8 mouse cellular contexts compared by ENCODE assay signal in the genomic region with DNA sequence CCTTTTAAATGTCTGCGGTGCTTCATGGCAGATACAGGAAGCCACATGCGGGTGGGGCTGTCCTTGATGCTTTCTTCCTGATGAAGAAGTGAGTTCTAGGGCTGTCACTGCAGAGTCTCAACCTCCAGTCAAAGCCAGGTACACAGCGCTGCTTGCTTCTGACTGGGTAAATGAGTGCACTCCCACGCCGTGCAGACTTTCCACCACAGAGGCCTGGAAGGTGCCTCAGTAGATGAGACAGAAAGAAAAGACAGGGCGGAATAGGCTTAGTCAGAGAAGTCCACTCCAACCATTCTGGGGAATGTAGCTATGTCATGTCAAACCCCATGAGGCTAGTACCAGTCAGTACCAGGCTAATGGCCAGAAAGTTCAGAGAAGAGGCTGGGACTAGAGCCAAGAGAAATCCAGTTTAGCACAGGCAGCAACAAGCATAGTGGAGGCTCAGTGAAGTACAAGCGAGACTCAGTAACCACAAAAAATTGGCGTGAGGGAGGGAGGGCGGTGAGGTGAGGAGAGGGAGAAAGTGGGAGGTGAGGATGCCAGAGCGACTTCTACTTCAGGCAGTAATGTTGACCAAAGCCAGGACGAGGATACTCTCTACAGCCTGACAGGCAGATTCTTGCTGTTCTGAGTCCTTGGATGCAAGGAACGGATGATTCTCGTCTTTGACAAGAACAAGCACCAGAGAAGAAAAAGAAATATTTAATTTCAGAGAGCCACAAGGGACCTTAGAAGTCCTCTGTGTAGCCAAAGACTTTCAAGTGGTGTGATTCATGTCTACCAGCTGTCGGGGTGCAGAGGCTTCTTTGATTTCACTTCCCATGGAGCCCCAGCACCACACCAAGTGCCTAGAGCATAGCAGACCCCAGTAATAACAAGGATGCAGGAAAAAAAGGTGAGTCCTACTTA.
A peak's percentile ranks its signal among the peaks of the same experiment; 100 is the strongest.
DNase-seq lines count a peak whose midpoint lies in the region; ATAC-seq lines count a peak whose summit lies in the region.

No protein-coding gene starts in this region.

- no peaks in the 10 kb centered on the region for H3K27me3 ChIP-seq in lung, embryonic 16.5 days (ENCODE audit: control insufficient read depth, insufficient read depth, low read depth, low read length)

- peak overlapping the region; percentile 49 for H3K27ac ChIP-seq in lung, embryonic 16.5 days (ENCODE audit: low read length)

- H3K4me1 ChIP-seq in lung, embryonic 16.5 days (replicated peaks; ENCODE audit: control insufficient read depth, insufficient read depth, low read length), result peaks cover 6% of the 10 kb centered on the region; the same call in 1 of the 2 replicates

- H3K9me3 ChIP-seq in lung, embryonic 16.5 days (ENCODE audit: control insufficient read depth, low read length), result no peaks in the 10 kb centered on the region

- no peak overlapping the region for H3K4me2 ChIP-seq in lung, embryonic 16.5 days (ENCODE audit: low read depth, low read length)

- no peak for DNase-seq in frontal cortex, postnatal 10 days (ENCODE audit: low spot score in 2 of 2)
- peak; percentile 49 for DNase-seq in right cerebral cortex, adult 18-20 months
- DNase-seq in right cerebral cortex, postnatal 14 days, result no peak
- peak; percentile 45 to 67 for DNase-seq in heart, postnatal 10 days
- DNase-seq in thymus, postnatal 4 days, result peak; percentile 52
- no peak for DNase-seq in spleen, adult 18-20 months

- no peak overlapping the region for H3K4me3 ChIP-seq in lung, embryonic 16.5 days (ENCODE audit: low read length)

- peak; percentile 84 for ATAC-seq in frontal cortex, adult (ENCODE audit: low TSS enrichment)
- peak; percentile 81 for ATAC-seq in lung, embryonic 16.5 days (ENCODE audit: low read depth)

- no peaks in the 10 kb centered on the region for H3K36me3 ChIP-seq in lung, embryonic 16.5 days (ENCODE audit: control insufficient read depth, insufficient read depth, low read length)

- H3K9ac ChIP-seq in lung, embryonic 16.5 days (ENCODE audit: low read length), result no peak overlapping the region

- 45% methylated on average over 14 of the region's 14 CpGs for WGBS in lung, embryonic 16.5 days

- intact Hi-C loops in heart, postnatal 10 days (cut with DNase I), result loop anchor here (10.0 kb wide), 1 partner anchor 346 kb away; no protein-coding TSS in a partner anchor

Comparison
In these comparisons a context has a peak if more than half of its experiments do, and no peak if none do; other contexts are left out.
1. DNase-seq: peak in right cerebral cortex, adult 18-20 months (single experiment), heart, postnatal 10 days (2 of 2) and thymus, postnatal 4 days (single experiment); none in frontal cortex, postnatal 10 days (0 of 2), right cerebral cortex, postnatal 14 days (single experiment) and spleen, adult 18-20 months (0 of 2).